Mouse (Mus musculus) stomach, postnatal 0 days (tissue): Measurements from ENCODE around the gene Rita1. TPM values are rescaled to one million over a fixed set of nuclear protein-coding genes. Genes with fewer than 3 reads are reported as not detected.
A peak's percentile ranks its signal among the peaks of the same experiment; 100 is the strongest.

Experiments
- ATAC-seq: fragments of 200-750 bp; cut with Nextera tagmentation; 2 replicates; pipeline ENCODE4 v1.8.0; 2017; ENCODE audit not compliant: low FRiP score, low TSS enrichment
- DNase-seq: peaks from one replicate; pipeline ENCODE4 v3.0.0-alpha.2; 2016; ENCODE audit warnings: low spot score
- H3K27ac ChIP-seq: fragments of 300-500 bp; sonication (generic); replicated peaks from 2 replicates; pipeline ENCODE4 v1.5.1; 2014; ENCODE audit warnings: mild to moderate bottlenecking, control low read depth
- H3K27me3 ChIP-seq: fragments of 300-500 bp; sonication (generic); 2 replicates; pipeline ENCODE4 v1.6.1; 2014; ENCODE audit warnings: low read length; ENCODE audit not compliant: control insufficient read depth, insufficient read depth
- H3K36me3 ChIP-seq: fragments of 300-500 bp; sonication (generic); 2 replicates; pipeline ENCODE4 v1.6.1; 2014; ENCODE audit warnings: low read length, mixed read lengths; ENCODE audit not compliant: control insufficient read depth, insufficient read depth
- H3K4me1 ChIP-seq: fragments of 300-500 bp; sonication (generic); replicated peaks from 2 replicates; pipeline ENCODE4 v1.6.1; 2014; ENCODE audit warnings: antibody characterized with exemption; ENCODE audit not compliant: control insufficient read depth, insufficient read depth
- H3K4me2 ChIP-seq: fragments of 300-500 bp; sonication (generic); replicated peaks from 2 replicates; pipeline ENCODE4 v1.6.1; 2014; ENCODE audit warnings: low read depth, mild to moderate bottlenecking, control low read depth, moderate library complexity
- H3K4me3 ChIP-seq: fragments of 300-500 bp; sonication (generic); 2 replicates; pipeline ENCODE4 v1.5.1; 2014; ENCODE audit warnings: low read depth, low read length, control low read depth
- H3K9ac ChIP-seq: fragments of 300-500 bp; sonication (generic); 2 replicates; pipeline ENCODE4 v1.6.1; 2014; ENCODE audit warnings: mild to moderate bottlenecking, low read length, control low read depth, mixed read lengths
- H3K9me3 ChIP-seq: fragments of 300-500 bp; sonication (generic); 2 replicates; pipeline ENCODE4 v1.6.1; 2016; ENCODE audit warnings: low read length; ENCODE audit not compliant: control insufficient read depth
- CTCF ChIP-seq: IDR thresholded peaks from 2 replicates; pipeline ENCODE4 v1.5.1; 2016; ENCODE audit warnings: antibody characterized with exemption, low read depth, mild to moderate bottlenecking, moderate library complexity
- EP300 ChIP-seq: optimal IDR thresholded peaks from 2 replicates; pipeline ENCODE3; 2016; ENCODE audit warnings: antibody characterized with exemption
- WGBS: fragments of 180-500 bp; shearing (Covaris S2); extraction: QIAGEN DNeasy Blood & Tissue Kit; methylation state at CpG from one replicate; pipeline ENCODE4 v1.1.7; 2014; 5-methylcytosine and 5-hydroxymethylcytosine counted together
- polyA plus RNA-seq: library from polyadenylated mRNA; unstranded; fragments of >200 nt; fragmentation: Nextera tagmentation; extraction: Ambion mirVana; gene quantifications from 2 replicates; pipeline ENCODE4 v1.2.1, GENCODE M21; 2015

The Rita1 gene
- polyA plus RNA-seq, 1 experiment from 2014 or later = 12.1 TPM

DNA sequence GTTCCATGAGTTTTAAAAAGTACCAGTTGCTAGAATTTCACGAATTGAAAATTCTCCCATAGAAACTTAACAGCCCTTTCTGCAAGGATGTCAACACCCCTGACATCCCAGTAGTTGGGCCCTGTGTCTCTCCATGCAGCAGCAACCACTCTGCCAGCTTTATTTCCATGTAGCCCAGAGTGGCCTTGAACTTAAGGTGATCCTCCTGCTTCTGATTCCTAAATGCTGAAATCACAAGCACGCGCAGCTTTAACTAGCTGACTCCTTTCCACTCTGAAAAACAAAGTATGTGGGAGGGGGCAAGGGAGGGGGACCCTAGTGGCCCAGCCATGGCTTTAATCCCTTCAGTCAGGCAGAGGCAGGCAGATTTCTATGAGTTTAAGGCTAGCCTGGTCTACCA is 5.1 kb downstream of the Rita1 start:
- no peak overlapping the region for H3K9ac ChIP-seq
- no peak overlapping the region for H3K27ac ChIP-seq
- DNase-seq (no peak), ATAC-seq (no peak)
- no peak overlapping the region for H3K4me2 ChIP-seq
- no peak overlapping the region for H3K4me3 ChIP-seq
- no peaks in the 10 kb centered on the region for H3K9me3 ChIP-seq
- TF ChIP-seq EP300 (no peak), CTCF (no peak)
- H3K4me1 ChIP-seq = peaks cover 4% of the 10 kb centered on the region
- no peaks in the 10 kb centered on the region for H3K27me3 ChIP-seq
- WGBS = 77% methylated on average over 3 of the region's 3 CpGs
- no peaks in the 10 kb centered on the region for H3K36me3 ChIP-seq

GRCm38 (mm10) chr5:120606590-120607200 is 5.7 kb downstream of the Rita1 start:
- Histone ChIP-seq H3K4me1 (peaks cover 4% of the 10 kb centered on the region), H3K4me2 (no peak overlapping the region), H3K9me3 (no peaks in the 10 kb centered on the region), H3K27ac (no peak overlapping the region), H3K9ac (no peak overlapping the region), H3K4me3 (no peak overlapping the region), H3K27me3 (no peaks in the 10 kb centered on the region), H3K36me3 (no peaks in the 10 kb centered on the region)
- DNase-seq = peak; percentile 13
- 73% methylated on average over 25 of the region's 25 CpGs for WGBS
- TF ChIP-seq EP300 (no peak), CTCF (no peak)
- ATAC-seq = no peak

- 4% methylated on average over 8 of the region's 8 CpGs for WGBS
- no peaks in the 10 kb centered on the region for H3K9me3 ChIP-seq
These were observed 6.7 kb downstream of the Rita1 start for GRCm38 (mm10) chr5:120605688-120606087.

GRCm38 (mm10) chr5:120605241-120605661 is 7.1 kb downstream of the Rita1 start:
- peak overlapping the region; percentile 3; the same call in 1 of the 2 replicates for H3K9ac ChIP-seq
- WGBS = 2% methylated on average over 10 of the region's 10 CpGs
- no peaks in the 10 kb centered on the region for H3K36me3 ChIP-seq
- peak overlapping the region; percentile 61 for H3K27ac ChIP-seq
- peak; percentile 17 for DNase-seq
- H3K4me3 ChIP-seq = peak overlapping the region; percentile 22
- TF ChIP-seq EP300 = no peak
- no peak for TF ChIP-seq CTCF
- no peaks in the 10 kb centered on the region for H3K27me3 ChIP-seq
- no peaks in the 10 kb centered on the region for H3K4me1 ChIP-seq
- peak; percentile 30; the same call in 1 of the 2 replicates for ATAC-seq
- H3K9me3 ChIP-seq = no peaks in the 10 kb centered on the region
- peak overlapping the region; percentile 56 for H3K4me2 ChIP-seq

More at GRCm38 (mm10) chr5:120605688-120606087, 6.7 kb downstream of the Rita1 start:
- Histone ChIP-seq H3K27ac (no peak overlapping the region), H3K36me3 (no peaks in the 10 kb centered on the region), H3K27me3 (no peaks in the 10 kb centered on the region), H3K4me3 (peak overlapping the region; percentile 22), H3K4me1 (no peaks in the 10 kb centered on the region), H3K9ac (no peak overlapping the region), H3K4me2 (peak overlapping the region; percentile 56)
- ATAC-seq (peak; percentile 67; the same call in 1 of the 2 replicates), DNase-seq (peak; percentile 89)
- TF ChIP-seq CTCF = peak; percentile 94
- no peak for TF ChIP-seq EP300

DNA sequence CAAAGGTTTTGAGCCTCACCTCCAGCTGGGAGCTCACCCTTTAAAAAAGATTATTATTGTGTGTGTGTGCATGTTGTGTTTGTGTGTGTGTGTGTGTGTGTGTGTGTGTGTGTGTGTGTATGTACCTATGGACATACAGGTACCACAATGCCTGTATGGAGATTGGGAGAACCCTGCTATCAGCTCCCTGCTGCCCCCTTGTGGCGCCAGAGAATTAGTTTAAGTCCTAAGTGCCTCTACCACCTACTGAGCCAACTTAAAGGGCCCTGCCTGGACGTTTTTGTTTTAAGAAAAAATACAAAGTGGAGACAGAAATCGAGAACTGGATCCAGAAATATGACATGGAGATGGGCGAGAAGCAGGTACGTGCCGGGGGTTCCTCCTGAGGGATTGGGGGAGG is 7.5 kb downstream of the Rita1 start:
- peak overlapping the region; percentile 56 for H3K4me2 ChIP-seq
- H3K27ac ChIP-seq = peak overlapping the region; percentile 61
- H3K9me3 ChIP-seq = no peaks in the 10 kb centered on the region
- 4% methylated on average over 6 of the region's 6 CpGs for WGBS
- ATAC-seq = peak; percentile 61; the same call in 1 of the 2 replicates
- no peaks in the 10 kb centered on the region for H3K27me3 ChIP-seq
- peak; percentile 88 for DNase-seq
- TF ChIP-seq EP300 (no peak), CTCF (peak; percentile 92)
- no peak overlapping the region for H3K9ac ChIP-seq
- no peaks in the 10 kb centered on the region for H3K4me1 ChIP-seq
- H3K36me3 ChIP-seq = no peaks in the 10 kb centered on the region
- peak overlapping the region; percentile 22; the same call in 1 of the 2 replicates for H3K4me3 ChIP-seq

GRCm38 (mm10) chr5:120603515-120603914 is 8.9 kb downstream of the Rita1 start:
- Histone ChIP-seq H3K9ac (no peak overlapping the region), H3K4me1 (no peaks in the 10 kb centered on the region), H3K27me3 (no peaks in the 10 kb centered on the region), H3K4me3 (no peak overlapping the region), H3K27ac (no peak overlapping the region), H3K36me3 (no peaks in the 10 kb centered on the region), H3K9me3 (no peaks in the 10 kb centered on the region), H3K4me2 (no peak overlapping the region)
- ATAC-seq (no peak), DNase-seq (no peak)
- TF ChIP-seq CTCF (no peak), EP300 (no peak)
- WGBS = 68% methylated on average over 7 of the region's 7 CpGs
